Mouse (Mus musculus) E14TG2a.4 (cell line): Measurements from ENCODE around the gene Zmynd8.

Source experiments
- CTCF ChIP-seq: conservative IDR thresholded peaks from 2 replicates; pipeline ENCODE4 v1.5.1; 2014; ENCODE audit warnings: low read length
- NANOG ChIP-seq: IDR thresholded peaks from 2 replicates; pipeline ENCODE4 v1.6.1; 2014; ENCODE audit warnings: borderline replicate concordance, low read length, mixed read lengths
- POU5F1 ChIP-seq: IDR thresholded peaks from 2 replicates; pipeline ENCODE4 v1.6.1; 2014; ENCODE audit warnings: low read length, borderline replicate concordance

- TF ChIP-seq CTCF (no peak), POU5F1 (no peak), NANOG (no peak)
Measured at GRCm38 (mm10) chr2:165841805-165842204, 57.0 kb downstream of the Zmynd8 start.
